Mouse (Mus musculus): ENCODE data around the gene Ankrd44. TPM values are rescaled to one million over a fixed set of nuclear protein-coding genes. Genes with fewer than 3 reads are reported as not detected.

Ankrd44 gene
- 27.6 TPM for polyA plus RNA-seq (2014; fragmentation: Illumina TruSeq; extraction: RNeasy Lipid Tissue Mini Kit (QIAGEN cat#74804); ENCODE audit: low read depth, low replicate concordance)

GRCm38 (mm10) chr1:54925971-54926771 lies at the start of gene Ankrd44:
TSS of gene Ankrd44 (minus strand) at chr1:54926387.

Other genes with a start within 250 kb of the Ankrd44 start
- 388 TPM for gene Sf3b1, start 101.1 kb upstream of the Ankrd44 start, polyA plus RNA-seq (2014; fragmentation: Illumina TruSeq; extraction: RNeasy Lipid Tissue Mini Kit (QIAGEN cat#74804); ENCODE audit: low read depth, low replicate concordance)
- gene Coq10b, start 126.4 kb upstream of the Ankrd44 start, polyA plus RNA-seq (2014; fragmentation: Illumina TruSeq; extraction: RNeasy Lipid Tissue Mini Kit (QIAGEN cat#74804); ENCODE audit: low read depth, low replicate concordance): 382 TPM
- gene Hspe1, start 161.7 kb upstream of the Ankrd44 start, polyA plus RNA-seq (2014; fragmentation: Illumina TruSeq; extraction: RNeasy Lipid Tissue Mini Kit (QIAGEN cat#74804); ENCODE audit: low read depth, low replicate concordance): 2,210 TPM
- 4,562 TPM for gene Hspd1, start 161.9 kb upstream of the Ankrd44 start, polyA plus RNA-seq (2014; fragmentation: Illumina TruSeq; extraction: RNeasy Lipid Tissue Mini Kit (QIAGEN cat#74804); ENCODE audit: low read depth, low replicate concordance)
- gene Mob4, start 204.8 kb upstream of the Ankrd44 start, polyA plus RNA-seq (2014; fragmentation: Illumina TruSeq; extraction: RNeasy Lipid Tissue Mini Kit (QIAGEN cat#74804); ENCODE audit: low read depth, low replicate concordance): 1,806 TPM

Data from adrenal gland, adult 10 weeks (tissue).